Mouse (Mus musculus) spleen, adult 2 months (tissue): ENCODE measurements around the gene Serpinb6a.

Source experiments
- CTCF ChIP-seq: fragments of 200-500 bp; IDR thresholded peaks from 2 replicates; pipeline ENCODE4 v1.5.1; 2011; ENCODE audit warnings: mild to moderate bottlenecking, inconsistent platforms; ENCODE audit not compliant: insufficient read depth, insufficient read length, insufficient replicate concordance; ENCODE audit errors: extremely low read depth
- POLR2A ChIP-seq: fragments of 200-500 bp; IDR thresholded peaks from 2 replicates; pipeline ENCODE4 v1.6.1; 2011; ENCODE audit warnings: low read depth, low read length, inconsistent platforms

DNA sequence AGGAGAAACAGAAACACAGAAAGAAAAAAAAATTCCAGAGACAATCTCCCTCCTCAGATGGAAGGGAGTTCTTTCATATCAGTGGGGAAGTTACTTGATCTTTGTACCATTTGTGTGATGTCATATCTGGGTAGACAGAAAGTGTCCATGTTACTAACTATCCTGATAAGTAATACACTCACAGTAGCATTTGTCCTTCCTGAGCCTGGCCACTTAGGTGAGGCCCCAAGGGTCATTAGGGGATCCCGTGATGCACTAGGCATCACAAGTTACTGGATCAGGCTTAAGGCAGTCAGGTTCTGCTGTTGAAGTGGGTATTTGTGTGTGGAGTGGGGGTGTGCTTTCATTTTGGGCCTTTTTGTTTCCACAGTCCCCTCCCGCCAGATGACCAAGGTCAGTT lies 49.6 kb downstream of the Serpinb6a start:
- TF ChIP-seq CTCF (no peak), POLR2A (no peak)
